Mouse (Mus musculus) CH12.LX (cell line): ENCODE results near the gene Ttll11. TPM values are rescaled to one million over a fixed set of nuclear protein-coding genes. Genes with fewer than 3 reads are reported as not detected.

ENCODE experiments used
- DNase-seq: peaks from one replicate; pipeline ENCODE4 v3.0.0-alpha.2; 2013; ENCODE audit errors: extremely low read depth
- H3K27ac ChIP-seq: 2 replicates; pipeline ENCODE4 v1.5.1; 2012; ENCODE audit warnings: low read depth, mild to moderate bottlenecking, control low read depth, moderate library complexity; ENCODE audit not compliant: insufficient read depth
- H3K27me3 ChIP-seq: replicated peaks from 2 replicates; pipeline ENCODE3; 2012; ENCODE audit warnings: inconsistent platforms
- H3K36me3 ChIP-seq, 2 experiments: replicated peaks in 1 of 2; 2 replicates each; pipeline versions ENCODE3 to v1.6.1; 2012; ENCODE audit warnings: inconsistent platforms in 1 of 2, low read length in 1 of 2, mild to moderate bottlenecking in 1 of 2, mixed read lengths in 1 of 2, moderate library complexity in 1 of 2; ENCODE audit not compliant: control insufficient read depth in 1 of 2, insufficient read depth in 1 of 2
- H3K4me1 ChIP-seq, 2 experiments: 2 replicates each; pipeline ENCODE4 v1.6.1; 2012; ENCODE audit warnings: inconsistent platforms in 1 of 2, moderate library complexity in 1 of 2; ENCODE audit not compliant: insufficient read depth in 2 of 2, control insufficient read depth in 1 of 2
- H3K4me2 ChIP-seq: 2 replicates; pipeline ENCODE4 v1.6.1; 2012; ENCODE audit warnings: low read depth, mild to moderate bottlenecking, control low read depth; ENCODE audit not compliant: poor library complexity, insufficient read depth, severe bottlenecking
- H3K4me3 ChIP-seq, 3 experiments: fragments of 150-350 bp in 1 of 3; sonication (generic) in 1 of 3; replicated peaks in 1 of 3; 2 replicates each; pipeline versions ENCODE3 to v1.5.1; 2011 to 2012; ENCODE audit warnings: low read depth in 2 of 3, low read length in 2 of 3, mild to moderate bottlenecking in 2 of 3, moderate library complexity in 2 of 3, control low read depth in 1 of 3, improper control_type of control experiment in 1 of 3, inconsistent platforms in 1 of 3, mixed read lengths in 1 of 3; ENCODE audit not compliant: poor library complexity in 1 of 3
- H3K79me2 ChIP-seq: replicated peaks from 2 replicates; pipeline ENCODE4 v1.6.1; 2012; ENCODE audit warnings: mild to moderate bottlenecking, moderate library complexity; ENCODE audit not compliant: control insufficient read depth, poor library complexity, insufficient read depth, severe bottlenecking; ENCODE audit errors: extremely low read depth
- H3K9ac ChIP-seq: 2 replicates; pipeline ENCODE4 v1.6.1; 2012; ENCODE audit warnings: low read depth, mild to moderate bottlenecking, control low read depth, moderate library complexity; ENCODE audit not compliant: insufficient read depth
- H3K9me3 ChIP-seq: replicated peaks from 2 replicates; pipeline ENCODE3; 2012; ENCODE audit warnings: low read length, inconsistent platforms, mixed read lengths
- CHD2 ChIP-seq: IDR thresholded peaks from 2 replicates; pipeline ENCODE4 v1.6.1; 2011; ENCODE audit warnings: low read length, improper control_type of control experiment
- ETS1 ChIP-seq: conservative IDR thresholded peaks from 2 replicates; pipeline ENCODE4 v1.6.1; 2012; ENCODE audit warnings: low read depth, mild to moderate bottlenecking, inconsistent platforms, low read length, improper control_type of control experiment, moderate library complexity
- HCFC1 ChIP-seq: IDR thresholded peaks from 2 replicates; pipeline ENCODE4 v1.6.1; 2012; ENCODE audit warnings: low read depth, mild to moderate bottlenecking, inconsistent platforms, low read length, improper control_type of control experiment
- JUN ChIP-seq: IDR thresholded peaks from 2 replicates; pipeline ENCODE4 v1.6.1; 2011; ENCODE audit warnings: low read depth, mild to moderate bottlenecking, low read length, improper control_type of control experiment, moderate library complexity; ENCODE audit not compliant: insufficient read depth
- MAX ChIP-seq: IDR thresholded peaks from 2 replicates; pipeline ENCODE4 v1.6.1; 2011; ENCODE audit warnings: low read length, improper control_type of control experiment
- MXI1 ChIP-seq: IDR thresholded peaks from 2 replicates; pipeline ENCODE4 v1.6.1; 2011; ENCODE audit warnings: mild to moderate bottlenecking, low read depth, low read length, improper control_type of control experiment
- NELFE ChIP-seq: IDR thresholded peaks from 2 replicates; pipeline ENCODE4 v1.6.1; 2011; ENCODE audit warnings: low read depth, low read length, improper control_type of control experiment
- PAX5 ChIP-seq: IDR thresholded peaks from 2 replicates; pipeline ENCODE4 v1.6.1; 2012; ENCODE audit warnings: low read length, inconsistent platforms, mixed read lengths
- POLR2AphosphoS2 ChIP-seq: IDR thresholded peaks from 2 replicates; pipeline ENCODE4 v1.6.1; 2011; ENCODE audit warnings: low read depth, low read length, improper control_type of control experiment
- RAD21 ChIP-seq: IDR thresholded peaks from 2 replicates; pipeline ENCODE4 v1.6.1; 2011; ENCODE audit warnings: low read depth, mild to moderate bottlenecking, low read length, improper control_type of control experiment, moderate library complexity
- RCOR1 ChIP-seq: conservative IDR thresholded peaks from 2 replicates; pipeline ENCODE4 v1.6.1; 2012; ENCODE audit warnings: low read depth, mild to moderate bottlenecking, inconsistent platforms, low read length, improper control_type of control experiment
- SIN3A ChIP-seq: IDR thresholded peaks from 2 replicates; pipeline ENCODE4 v1.6.1; 2012; ENCODE audit warnings: low read length, improper control_type of control experiment, inconsistent platforms
- TBP ChIP-seq: conservative IDR thresholded peaks from 2 replicates; pipeline ENCODE4 v1.6.1; 2011; ENCODE audit warnings: low read depth, low read length, improper control_type of control experiment
- ZKSCAN1 ChIP-seq: IDR thresholded peaks from 2 replicates; pipeline ENCODE4 v1.6.1; 2012; ENCODE audit warnings: low read depth, inconsistent platforms, low read length, improper control_type of control experiment, borderline replicate concordance
- dilution Hi-C: fragments of 300-500 bp; cut with MboI; formaldehyde crosslinking; loops from 2 replicates; pipeline ENCODE4 v1.14.3; 2020; ENCODE audit warnings: low sequenced_read_pairs; ENCODE audit not compliant: extremely low pct_unique_long_range_greater_than_20kb, extremely low pct_ligation_motif_present
- in situ Hi-C: fragments of 300-500 bp; cut with MboI; formaldehyde crosslinking; loops from 3 replicates; pipeline ENCODE4 v1.14.3; 2019; ENCODE audit warnings: low sequenced_read_pairs, low pct_ligation_motif_present, low pct_unique_long_range_greater_than_20kb, mixed read lengths
- polyA plus RNA-seq: library from polyadenylated mRNA; unstranded; fragments of >175 nt; gene quantifications from 2 replicates; pipeline ENCODE4 v1.2.1, GENCODE M21; 2012; ENCODE audit warnings: low read depth; ENCODE audit not compliant: insufficient read length
- total RNA-seq, 2 experiments: library from RNA; depleted of rRNA; stranded (reverse); fragments of 300-350 nt in 1 of 2; fragments of >200 nt in 1 of 2; gene quantifications; 2 replicates each; pipeline ENCODE4 v1.2.3; 2012 to 2014

Ttll11 gene
- total and polyA plus RNA-seq, 3 experiments, result 0.04 to 0.31 (median 0.11) TPM

DNA sequence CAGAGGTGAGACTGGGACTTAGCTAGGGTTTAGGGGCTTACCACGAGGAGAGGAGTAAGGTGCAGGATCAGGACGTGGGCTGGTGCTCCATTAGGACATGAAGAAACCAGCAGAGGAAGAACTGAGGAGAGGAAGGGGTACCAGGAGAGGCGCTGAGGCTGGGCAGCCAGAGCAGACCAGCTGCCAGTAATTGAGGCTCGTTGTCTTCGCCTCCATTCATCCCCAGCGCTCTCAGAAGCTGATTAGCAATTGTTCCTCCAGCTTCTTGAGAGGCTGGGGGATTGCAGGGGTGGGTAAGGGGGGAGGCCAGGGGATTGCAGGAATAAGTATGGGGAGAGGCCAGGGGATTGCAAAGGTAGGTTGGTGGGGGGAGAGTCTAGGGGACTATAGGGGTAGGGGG is 22.5 kb upstream of the Ttll11 start:
- dilution Hi-C loops (no loop called here), in situ Hi-C loops (loop anchor here (10.0 to 25.0 kb wide), 2 partner anchors 283 to 1335 kb away; partner anchors contain the start of gene Olfr368)
- TF ChIP-seq POLR2AphosphoS2, result no peak
- TF ChIP-seq JUN, result no peak
- TF ChIP-seq TBP, result no peak
- TF ChIP-seq NELFE, result no peak
- TF ChIP-seq RCOR1, result no peak
- no peak for TF ChIP-seq MXI1
- TF ChIP-seq RAD21, result no peak
- no peak for TF ChIP-seq SIN3A
- TF ChIP-seq CHD2, result no peak
- TF ChIP-seq HCFC1, result no peak
- no peak for TF ChIP-seq ZKSCAN1
- Histone ChIP-seq H3K9me3 (peaks cover 4% of the 10 kb centered on the region), H3K79me2 (no peaks in the 10 kb centered on the region), H3K4me3 (no peak overlapping the region), H3K27me3 (peaks cover 28% of the 10 kb centered on the region), H3K9ac (no peak overlapping the region), H3K27ac (no peak overlapping the region), H3K36me3 (no peaks in the 10 kb centered on the region), H3K4me2 (no peak overlapping the region), H3K4me1 (peaks cover 0 to 10% of the 10 kb centered on the region in 2 experiments; a peak in 2 of 4 replicates)
- no peak for DNase-seq

DNA sequence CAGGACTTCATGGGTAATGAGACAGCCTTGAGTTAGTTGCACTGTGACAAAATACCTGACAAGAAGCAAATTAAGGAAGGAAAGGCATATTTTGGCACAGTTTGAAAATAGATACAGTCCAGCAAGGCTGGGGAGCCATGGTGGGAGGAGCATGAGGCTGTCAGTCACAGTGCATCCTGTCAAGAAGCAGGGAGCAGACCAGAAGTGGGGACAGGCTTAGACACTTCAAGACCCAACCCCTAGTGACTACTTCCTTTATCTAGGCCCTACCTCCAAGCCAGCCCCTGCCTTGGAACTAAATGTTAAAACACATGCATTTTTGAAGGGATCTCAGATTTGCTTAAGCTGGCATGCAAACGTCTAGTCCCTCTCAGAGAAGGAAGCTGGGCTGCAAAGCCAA is 20.7 kb upstream of the Ttll11 start:
- Histone ChIP-seq H3K9me3 (peaks cover 4% of the 10 kb centered on the region), H3K4me1 (peaks cover 6 to 21% of the 10 kb centered on the region in 2 experiments), H3K27me3 (peaks cover 15% of the 10 kb centered on the region), H3K4me3 (no peak overlapping the region), H3K27ac (no peak overlapping the region), H3K79me2 (no peaks in the 10 kb centered on the region), H3K9ac (no peak overlapping the region), H3K36me3 (no peaks in the 10 kb centered on the region), H3K4me2 (no peak overlapping the region)
- in situ Hi-C loops (loop anchor here (10.0 to 25.0 kb wide), 2 partner anchors 284 to 1337 kb away; partner anchors contain the start of gene Olfr368), dilution Hi-C loops (no loop called here)
- TF ChIP-seq PAX5, result no peak
- DNase-seq, result no peak

DNA sequence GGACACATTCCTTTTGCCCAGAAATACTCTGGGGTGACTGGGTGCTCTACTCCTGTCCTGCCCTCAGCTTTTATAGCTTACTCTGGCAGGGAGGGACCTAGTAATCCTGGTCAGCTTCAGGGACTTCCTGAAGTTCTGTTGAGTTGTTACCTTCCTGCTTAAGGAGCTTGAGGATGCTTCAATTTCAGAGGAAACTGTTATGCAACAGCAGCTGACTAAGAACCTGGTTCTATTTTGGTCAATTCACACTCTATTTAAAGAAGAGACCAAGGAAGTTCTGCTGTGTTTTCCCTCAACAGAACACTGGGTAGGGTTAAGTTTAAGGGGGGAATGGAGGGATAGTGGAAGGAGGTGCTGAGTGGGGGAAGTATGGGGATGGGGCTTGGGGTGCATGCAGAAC is 19.5 kb upstream of the Ttll11 start:
- in situ Hi-C loops, result no loop called here
- no peak for DNase-seq
- H3K27me3 ChIP-seq, result peaks cover 17% of the 10 kb centered on the region

More for the DNA sequence above, 19.5 kb upstream of the Ttll11 start:
- dilution Hi-C loops, result no loop called here
- Histone ChIP-seq H3K4me3 (no peak overlapping the region), H3K9ac (no peak overlapping the region), H3K4me1 (peaks cover 6 to 23% of the 10 kb centered on the region in 2 experiments), H3K79me2 (no peaks in the 10 kb centered on the region), H3K4me2 (no peak overlapping the region), H3K36me3 (no peaks in the 10 kb centered on the region), H3K27ac (no peak overlapping the region), H3K9me3 (peaks cover 4% of the 10 kb centered on the region)
- TF ChIP-seq CHD2, result no peak
- TF ChIP-seq ETS1, result no peak
- TF ChIP-seq MAX, result no peak
